Mouse (Mus musculus): ENCODE data around the gene Garnl3.

- TF ChIP-seq EP300 (IDR thresholded peaks at IDR 0.05; ENCODE audit: insufficient read depth, low read depth, low read length) (no peak), CTCF (IDR thresholded peaks at IDR 0.05) (no peak)
These were observed 133.7 kb downstream of the Garnl3 start for GRCm38 (mm10) chr2:32997792-32998191.
